Mouse (Mus musculus) testis, postnatal 10 days (tissue): ENCODE results near the gene Mpnd.
A peak's percentile ranks its signal among the peaks of the same experiment; 100 is the strongest.

Source experiments
- DNase-seq: peaks from one replicate; pipeline ENCODE4 v3.0.0; 2021; ENCODE audit warnings: low spot score

Gene Mpnd

DNA sequence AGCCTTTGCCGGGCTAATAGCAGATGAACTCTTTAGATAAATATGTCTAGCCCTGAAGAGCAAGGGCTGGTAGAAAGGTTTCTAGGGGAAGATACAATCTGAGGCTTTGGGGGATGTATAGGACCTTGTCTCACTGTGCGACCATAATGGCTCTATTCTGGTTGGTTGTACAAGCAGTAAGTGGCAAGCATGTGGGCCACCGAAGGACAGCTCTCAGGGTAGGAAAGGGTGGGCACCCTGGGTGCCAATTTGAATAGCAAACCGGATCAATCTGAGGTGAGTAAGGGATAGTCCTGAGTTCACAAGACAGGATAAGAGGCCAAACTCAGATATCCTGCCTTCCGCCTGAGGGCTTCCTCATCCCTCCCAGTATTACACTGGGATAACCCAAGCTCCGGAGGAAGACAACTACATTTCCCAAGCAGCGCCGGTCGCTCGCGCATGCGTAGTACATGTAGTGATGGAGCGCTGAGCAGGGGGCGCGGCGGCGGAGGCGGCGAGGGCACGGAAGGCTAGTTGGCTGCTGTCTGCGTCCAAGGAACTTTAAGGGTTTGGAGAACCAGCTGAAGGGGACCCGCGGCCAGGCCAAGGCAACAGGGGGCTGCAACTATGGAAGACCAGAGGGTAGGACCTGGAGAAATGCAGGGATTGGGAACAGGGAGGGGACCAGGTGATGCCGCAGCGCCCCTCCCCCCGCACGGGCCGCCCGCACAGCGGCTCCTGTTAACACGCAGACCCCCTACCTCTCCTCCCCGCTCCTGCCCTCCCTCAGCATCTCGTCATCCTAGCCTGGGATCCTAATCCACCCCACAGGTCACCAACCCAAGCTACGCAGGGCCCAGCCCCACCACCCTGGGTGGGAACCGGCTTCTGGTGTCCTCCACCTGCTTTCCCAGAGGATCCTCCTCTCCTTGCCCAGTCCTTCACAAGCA lies 19.2 kb upstream of the Mpnd start, which contains the start of gene Fsd1:
Fsd1 (plus strand) TSS at position 480 of the 932 bp plus-strand sequence.
- peak; percentile 73 for DNase-seq

DNA sequence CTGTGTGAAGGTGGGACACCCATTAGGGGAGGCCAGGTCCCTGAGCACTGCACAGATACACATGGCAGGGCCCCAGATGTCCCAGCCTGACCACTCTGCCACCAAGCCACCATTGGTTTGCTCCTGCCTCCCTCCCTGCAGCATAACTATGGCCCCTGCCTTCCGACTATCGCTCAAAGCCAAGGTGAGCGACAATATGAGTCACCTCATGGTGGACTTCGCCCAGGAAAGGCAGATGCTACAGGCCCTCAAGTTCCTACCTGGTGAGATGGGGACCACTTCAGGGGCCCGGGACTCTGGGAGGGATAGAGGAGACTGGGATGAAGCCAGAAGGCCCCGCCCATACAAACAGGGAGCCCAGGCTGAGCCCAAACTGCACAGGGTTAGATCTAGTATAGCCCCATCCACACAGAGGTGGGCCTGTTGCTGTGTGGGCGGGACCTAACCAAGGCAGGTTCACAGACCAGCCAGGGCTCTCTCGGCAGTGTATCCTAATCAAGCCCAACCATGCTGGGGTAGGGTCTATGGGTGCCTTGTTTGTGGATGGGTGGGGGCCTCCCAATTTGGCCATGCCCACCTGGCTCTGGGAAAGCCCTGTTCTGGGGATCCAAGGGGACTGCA lies 15.1 kb upstream of the Mpnd start:
- DNase-seq = no peak

DNA sequence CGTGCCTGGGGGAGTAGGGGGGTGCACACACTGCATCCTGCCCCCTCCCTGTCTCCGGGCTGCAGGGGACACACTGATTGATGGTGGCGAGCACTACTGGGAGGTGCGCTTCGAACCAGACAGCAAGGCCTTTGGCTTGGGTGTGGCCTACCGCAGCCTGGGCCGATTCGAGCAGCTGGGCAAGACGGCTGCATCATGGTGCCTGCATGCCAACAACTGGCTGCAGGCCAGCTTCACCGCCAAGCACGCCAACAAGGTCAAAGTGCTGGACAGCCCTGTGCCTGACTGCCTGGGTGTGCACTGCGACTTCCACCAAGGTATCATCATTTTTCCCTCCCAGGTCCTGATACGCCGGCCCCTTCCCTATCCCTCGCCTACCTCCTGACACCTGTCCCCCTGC lies 9.5 kb upstream of the Mpnd start:
- no peak for DNase-seq

DNA sequence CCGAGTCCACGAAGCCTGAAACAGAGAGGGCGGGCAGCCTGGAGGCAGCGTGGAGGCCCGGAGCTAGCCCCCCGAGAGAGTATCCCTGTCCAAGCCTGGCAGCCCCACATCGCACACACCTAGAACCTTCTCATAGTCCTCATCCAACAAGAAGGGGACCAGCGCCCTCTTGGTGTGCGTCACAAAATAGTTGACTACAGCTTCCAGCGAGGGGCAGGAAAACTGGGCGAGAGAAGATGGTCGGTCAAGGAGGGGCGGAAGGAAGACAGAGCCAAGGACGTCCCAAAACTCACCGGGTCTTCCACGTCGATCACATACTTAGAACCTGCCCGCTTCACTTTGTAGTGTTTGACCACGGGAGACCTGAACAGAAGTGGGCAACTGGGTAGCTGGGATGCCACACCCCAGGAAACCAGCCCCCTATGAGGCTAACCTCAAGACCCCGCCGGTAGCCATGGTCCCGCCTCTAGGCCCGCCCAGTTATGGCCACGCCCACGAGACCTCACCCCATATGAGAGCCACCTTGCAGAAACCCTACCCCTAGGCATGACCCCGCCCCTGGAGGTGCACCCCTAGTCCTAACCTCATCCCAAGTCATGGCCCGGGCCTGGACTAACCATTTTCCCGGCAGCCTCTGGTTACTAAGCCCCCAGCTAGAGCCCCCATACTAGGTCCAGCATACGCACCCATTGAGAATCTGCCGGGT lies 5.6 kb upstream of the Mpnd start:
- peak; percentile 65 for DNase-seq

DNA sequence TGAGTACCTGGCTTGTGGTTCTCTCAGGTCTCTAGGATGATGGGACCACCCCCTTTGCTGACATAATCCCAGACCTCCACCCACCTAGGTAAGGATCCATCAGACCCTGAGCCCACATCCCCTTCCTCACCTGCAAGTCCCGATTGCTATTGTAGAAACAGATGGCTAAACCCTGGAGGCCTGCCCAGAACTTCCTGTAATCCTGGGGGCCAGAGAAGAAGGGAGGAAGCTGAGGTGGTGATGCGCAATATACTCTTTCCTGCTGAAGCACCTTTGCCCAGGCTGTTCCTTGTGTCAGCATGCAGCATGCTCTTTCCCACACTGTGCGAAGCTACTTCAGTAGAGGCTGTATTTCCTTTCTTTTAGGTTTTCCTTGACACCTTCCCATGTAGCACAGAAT lies 2.5 kb upstream of the Mpnd start:
- DNase-seq = no peak

DNA sequence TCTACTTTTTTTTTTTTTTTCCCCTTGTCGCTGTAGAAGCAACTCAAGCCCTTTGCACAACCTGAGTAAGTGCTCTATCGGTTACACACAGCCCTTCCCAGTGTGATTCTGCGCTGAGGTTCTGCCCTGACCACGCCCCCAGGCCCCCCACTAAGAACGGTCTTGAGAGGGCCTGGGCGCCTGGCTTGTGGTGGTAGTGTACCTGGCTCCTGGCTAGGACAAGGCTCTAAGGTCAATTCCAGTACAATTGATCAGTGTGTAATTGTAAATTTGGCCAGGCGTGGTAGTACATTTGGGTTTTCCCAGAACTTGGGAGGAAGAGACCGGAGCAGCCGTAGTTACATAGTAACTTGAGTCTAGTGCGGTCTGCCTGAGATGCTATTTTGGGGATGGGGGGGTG lies 1.4 kb downstream of the Mpnd start:
- DNase-seq = no peak

DNA sequence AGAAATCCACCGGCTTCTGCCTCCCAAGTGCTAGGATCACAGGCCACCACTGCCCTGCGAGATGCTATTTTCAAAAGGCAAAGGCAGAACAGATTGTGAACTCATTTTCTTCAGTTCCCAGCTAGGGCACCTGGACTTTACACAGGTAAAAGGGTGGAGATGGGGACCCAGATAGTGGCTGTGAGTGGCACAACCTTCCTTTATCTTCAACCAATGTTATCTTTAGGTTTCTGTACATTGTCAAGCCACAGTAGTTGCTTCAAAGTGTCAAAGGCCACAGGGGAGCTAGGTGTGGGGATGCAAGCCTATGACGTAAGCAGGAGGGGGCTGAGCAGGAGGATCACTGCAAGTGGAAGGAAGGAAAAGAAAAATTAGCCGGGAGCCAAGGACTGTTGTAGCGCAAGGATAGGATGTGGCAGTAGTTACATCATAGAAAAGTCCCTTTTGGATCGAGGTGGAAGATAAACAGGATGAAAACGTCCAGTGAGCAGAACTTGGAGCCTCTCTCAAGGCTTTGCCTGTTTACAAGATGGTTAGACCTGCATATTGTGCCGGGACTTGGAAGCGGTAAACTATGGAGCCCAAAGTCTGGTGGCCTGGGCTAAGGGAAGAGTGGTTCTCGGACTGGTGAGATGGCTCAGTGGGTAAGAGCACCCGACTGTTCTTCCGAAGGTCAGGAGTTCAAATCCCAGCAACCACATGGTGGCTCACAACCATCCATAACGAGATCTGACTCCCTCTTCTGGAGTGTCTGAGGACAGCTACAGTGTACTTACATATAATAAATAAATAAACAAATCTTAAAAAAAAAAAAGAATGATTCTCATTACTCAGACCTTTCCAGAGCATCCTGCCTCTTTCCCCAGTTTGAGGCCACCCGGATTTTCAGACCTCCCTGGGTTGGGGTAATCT lies 2.2 kb downstream of the Mpnd start:
- no peak for DNase-seq

DNA sequence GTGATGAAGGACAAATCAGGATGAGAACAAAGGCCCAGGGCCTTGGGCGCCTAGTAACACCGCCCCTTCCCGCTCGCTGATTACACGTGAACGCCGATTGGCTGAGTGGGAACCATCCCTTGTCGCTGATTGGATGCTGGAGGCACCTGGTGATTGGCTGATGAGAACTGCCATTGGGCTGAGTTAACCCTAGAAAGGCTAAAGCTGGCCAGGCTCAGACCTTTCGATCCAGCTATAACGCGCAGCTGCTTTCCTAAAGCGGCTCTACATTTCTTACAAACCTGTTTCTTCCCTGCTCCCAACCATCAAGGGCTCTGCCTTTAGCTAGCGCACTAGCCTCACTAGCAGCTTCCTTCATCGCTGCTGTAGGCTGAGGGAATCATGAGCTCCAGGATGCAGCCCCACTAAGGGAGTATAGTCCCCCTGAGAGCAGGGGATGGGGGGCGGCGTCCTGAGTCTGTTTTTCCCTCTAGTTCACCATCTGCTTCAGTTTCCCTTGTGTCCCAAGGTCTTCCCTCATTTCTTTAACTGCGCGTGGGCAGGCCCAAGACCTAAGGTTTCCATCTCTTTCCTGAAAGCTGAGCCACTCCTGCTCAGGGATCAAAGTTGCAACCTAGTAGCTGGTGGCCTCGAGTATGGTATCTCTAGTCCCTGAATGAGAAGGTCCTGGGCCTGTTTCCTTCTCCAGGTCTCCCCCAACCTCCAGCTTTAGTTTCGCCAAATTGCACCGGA lies 3.0 kb downstream of the Mpnd start:
- peak; percentile 88 for DNase-seq

DNA sequence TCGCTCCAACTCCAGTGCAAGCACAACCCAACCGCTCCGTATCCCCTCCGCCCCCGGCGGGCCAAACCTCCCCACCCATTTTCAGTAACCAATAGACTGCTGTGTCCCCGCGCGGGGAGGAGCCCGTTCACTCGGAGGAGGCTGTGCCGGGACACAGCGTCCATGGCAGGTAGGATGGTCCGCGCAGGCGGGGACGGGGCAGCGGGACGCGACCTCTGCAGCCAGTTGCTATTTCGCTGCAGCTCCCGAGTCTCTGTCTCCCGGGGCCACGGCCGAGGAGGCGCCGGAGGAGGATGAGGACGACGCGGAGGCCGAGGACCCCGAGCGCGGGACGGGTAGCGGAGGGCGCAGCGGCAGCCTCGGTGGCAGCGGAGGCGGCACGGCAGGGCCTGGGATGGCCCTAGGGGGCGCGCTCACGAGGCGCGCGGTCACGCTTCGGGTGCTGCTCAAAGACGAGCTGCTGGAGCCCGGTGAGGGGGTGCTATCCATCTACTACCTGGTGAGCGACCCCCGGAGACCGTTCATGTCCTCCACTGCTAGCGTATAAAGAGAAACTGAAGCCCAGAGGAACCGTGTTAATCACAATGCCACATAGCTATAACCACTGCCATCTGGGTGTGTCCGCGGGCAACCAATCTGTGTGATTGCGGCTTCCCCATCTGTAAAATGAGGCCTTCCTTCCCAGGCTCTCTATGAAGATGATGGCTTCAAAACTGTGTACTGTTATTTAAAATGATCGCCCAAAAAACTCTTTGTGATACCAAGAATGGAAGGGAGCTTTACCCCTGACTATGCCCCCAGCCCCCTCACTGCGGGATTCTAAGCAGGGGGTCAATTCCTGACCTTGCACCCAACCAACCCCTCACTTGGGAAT lies 3.8 kb downstream of the Mpnd start:
- peak; percentile 90 for DNase-seq

DNA sequence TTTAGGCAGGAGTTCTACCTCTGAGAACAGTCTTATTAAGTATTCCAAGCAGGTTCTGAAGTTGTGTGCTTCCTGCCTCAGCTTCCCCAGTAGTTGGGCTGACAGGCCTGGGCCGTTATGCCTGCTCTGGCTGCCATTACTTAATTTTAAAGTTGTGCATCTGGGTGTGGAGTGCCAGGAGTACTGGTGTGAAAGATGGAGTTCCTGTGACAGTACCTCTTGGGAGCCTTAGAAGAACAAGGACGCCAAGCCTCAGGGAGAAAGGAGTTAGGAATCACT lies 4.4 kb downstream of the Mpnd start:
- DNase-seq = no peak

DNA sequence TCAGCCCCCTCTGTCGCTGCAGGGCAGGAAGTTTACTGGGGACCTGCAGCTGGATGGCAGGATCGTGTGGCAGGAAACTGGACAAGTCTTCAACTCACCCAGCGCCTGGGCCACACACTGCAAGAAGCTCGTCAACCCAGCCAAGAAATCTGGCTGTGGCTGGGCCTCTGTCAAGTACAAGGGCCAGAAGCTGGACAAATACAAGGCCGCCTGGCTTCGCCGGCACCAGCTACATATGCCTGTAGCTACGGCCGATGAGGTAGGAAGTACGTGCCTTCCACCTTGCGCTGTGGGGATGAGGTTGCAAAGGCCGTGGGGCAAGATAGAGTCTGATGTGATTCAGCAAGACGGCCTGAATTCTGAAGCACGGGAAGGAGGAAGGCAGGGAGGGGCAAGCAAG lies 4.7 kb downstream of the Mpnd start:
- DNase-seq = no peak

DNA sequence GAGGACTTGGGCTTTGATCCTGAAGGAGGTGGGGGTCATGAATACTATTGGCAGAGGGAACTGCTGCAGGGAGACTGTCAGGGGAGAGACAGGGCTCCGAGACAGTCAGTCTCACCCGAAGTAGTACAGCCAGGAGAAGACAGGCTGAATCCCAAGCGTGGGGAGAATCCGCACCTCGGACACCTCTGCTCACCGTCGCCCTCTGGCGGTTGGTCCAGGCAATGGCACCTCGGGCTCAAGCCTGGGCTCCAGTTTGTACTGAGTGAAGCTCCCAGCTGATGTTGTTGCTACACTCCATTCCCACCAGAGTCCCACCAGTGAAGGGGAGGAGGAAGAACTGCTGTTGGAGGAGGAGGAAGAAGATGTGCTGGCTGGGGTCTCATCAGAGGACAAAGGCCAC lies 5.2 kb downstream of the Mpnd start:
- DNase-seq = peak; percentile 93

DNA sequence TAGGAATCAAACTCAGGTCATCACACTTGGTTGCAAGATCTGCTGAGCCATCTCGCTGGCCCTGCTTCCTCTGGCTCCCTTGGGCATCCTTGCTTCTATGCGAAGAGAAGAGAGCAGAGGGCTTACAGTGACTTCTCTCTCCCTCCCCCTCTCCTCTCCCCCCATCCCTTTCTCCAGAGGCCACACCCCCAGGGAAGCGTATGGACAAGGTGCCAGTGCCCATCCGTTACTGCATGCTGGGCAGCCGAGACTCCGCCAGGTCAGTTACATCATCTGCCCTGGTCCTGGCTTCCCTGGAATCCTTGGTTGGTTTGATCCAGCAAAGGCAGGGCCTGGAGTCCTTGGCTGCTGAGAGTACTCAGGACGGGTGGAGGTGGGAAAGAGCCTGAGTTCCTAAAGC lies 5.9 kb downstream of the Mpnd start:
- DNase-seq = no peak

DNA sequence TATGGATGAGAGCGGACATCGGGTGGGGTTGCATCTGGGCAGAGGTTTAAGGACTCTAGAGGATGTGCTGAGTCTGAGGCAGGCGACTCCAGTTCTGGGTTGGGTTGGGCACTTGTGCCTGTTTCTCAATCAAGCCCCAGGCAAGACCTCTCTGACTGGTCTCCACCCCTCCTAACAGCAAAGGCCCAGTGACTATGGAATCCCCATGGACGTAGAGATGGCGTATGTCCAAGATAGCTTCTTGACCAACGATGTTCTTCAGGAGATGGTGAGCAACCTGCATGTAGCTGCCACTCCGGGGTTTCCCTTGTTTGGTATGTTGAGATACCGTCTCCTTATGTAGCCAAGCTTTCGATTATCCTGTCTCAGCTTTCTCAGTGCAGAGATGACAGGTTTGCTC lies 9.8 kb downstream of the Mpnd start:
- DNase-seq = no peak

DNA sequence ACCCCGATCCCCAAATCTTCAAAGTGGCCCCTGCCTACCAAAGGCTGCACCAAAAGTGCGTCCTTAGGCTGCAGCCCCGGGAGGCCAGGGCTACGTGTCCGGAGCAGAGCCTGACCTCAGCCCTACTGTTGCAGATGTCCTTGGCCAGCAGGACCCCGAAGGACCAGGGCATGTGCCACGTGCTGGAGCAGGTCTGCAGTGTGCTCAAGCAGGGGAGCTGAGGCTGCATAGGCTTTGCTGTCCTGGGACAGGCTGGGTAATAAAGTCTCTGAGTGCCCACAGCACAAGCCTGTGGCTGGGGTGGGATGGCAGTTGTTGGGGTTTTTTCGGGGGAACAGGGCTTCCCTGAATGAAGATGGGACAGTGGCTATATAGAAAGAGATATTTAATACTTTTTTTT lies 10.9 kb downstream of the Mpnd start:
- no peak for DNase-seq

DNA sequence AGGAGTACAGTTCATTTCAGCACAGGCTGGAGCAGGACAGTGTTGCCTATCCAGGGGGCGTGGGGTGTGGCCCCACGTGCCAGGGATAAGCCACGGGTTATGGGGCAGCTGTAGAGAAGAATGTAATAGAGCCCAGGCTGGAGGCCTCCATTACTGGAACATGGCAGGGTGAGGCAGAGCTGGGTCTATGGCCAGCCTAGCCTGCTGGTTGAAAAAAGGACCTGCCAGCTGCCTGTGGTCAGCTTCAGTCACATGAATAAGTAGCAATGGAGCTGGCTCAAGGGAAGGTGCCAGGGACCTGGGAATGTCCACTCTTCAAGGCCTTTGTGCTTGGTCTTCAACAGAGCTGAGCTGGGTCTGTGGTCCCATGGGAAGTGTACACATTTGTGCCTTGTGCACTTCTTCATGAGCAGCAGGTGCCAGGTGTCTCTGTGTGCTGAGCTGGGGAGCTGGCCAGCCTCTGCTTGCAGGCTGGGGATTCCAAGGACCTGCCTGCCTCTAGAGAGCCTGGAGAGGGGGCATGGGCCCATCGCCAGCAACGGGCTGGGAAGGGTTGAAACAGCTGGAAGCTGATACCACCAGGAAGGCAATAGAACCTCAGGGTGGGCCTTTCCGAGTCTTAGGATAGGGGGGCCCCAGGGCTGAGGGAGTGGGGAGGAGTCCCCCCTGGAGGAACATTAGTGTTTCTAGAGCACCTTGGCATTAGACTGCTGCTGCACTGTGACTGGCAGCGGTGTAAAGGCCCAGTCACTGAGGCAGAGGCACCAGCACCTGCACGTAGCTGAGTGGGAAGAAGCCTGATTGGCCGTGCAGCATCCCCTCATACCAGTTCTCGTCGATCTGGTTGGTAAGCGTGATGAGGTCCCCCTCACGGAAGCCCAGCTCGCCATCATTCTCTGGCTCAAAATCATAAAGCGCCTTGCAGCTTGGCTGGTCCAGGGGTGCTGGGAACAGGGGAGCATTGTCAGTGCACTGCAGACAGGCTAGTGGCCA lies 11.6 kb downstream of the Mpnd start:
- no peak for DNase-seq

DNA sequence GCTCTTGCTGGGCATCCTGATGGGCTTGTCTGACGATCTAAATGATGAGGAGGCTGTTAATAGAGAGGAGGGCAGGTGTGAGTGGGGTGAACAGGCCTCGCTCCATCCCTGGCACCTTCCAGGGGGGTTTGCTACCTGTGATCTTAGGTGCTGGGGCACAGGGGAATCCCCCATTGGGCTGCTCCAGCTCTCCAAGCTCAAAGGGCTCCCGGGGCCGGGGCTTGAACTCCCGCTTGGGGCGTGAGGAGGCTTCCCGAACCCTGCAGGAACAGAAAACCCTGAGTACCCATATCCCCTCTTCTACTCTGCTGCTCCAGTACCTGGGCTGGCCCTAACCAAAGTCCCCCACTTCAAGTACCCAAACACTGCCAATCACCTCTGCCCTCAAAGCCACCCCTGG lies 12.3 kb downstream of the Mpnd start:
- DNase-seq = no peak

DNA sequence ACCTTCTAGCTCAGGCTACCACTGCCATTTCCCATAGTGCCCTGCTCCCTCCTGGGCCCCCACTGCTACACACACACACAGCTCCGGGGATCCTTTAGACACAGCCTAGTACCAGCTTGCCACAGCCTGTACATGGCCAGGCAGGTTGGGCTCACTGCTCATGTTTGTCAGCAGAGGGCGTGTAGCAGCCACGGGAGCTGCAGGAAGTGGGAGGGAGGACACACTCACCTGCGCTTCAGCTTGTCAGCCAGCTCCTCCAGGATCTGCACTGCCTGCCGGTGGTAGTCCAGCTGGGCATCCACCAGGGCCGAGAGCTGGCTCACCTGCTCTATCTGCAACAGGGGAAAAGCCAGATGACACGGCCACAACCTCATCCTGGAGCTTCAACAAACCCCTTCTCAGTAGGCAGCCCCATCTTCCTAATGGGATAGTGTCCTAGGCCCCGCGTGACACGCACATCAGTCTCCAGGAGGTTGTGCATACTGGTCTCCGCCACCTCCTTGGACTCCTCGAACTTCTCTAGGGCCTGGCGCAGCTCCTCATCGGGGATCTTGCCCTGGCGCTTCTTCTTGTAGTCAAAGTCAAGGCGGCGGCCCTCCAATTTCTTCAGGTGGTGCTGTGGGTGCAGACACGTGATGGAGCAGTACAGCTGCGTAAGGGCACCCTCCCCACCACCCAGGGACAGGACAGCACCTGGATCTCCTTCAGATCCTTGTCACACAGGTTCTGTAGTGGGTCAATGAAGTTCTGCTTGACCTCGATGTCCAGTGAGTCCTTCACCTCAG lies 13.0 kb downstream of the Mpnd start:
- DNase-seq = peak; percentile 70
